15 mouse cellular contexts compared by ENCODE assay signal in genomic region chr10:70080908-70081307, GRCm38 (mm10). TPM values are rescaled to one million over a fixed set of nuclear protein-coding genes. Genes with fewer than 3 reads are reported as not detected.
DNase-seq lines count a peak whose midpoint lies in the region; ATAC-seq and TF ChIP-seq lines count a peak whose summit lies in the region.
"Had no signal": no experiment of that assay in that cellular context is flagged by ENCODE, and none has a peak within 500 bp of the region (broad histone marks: within the 10 kb centered on the region; RNA-seq: fewer than 3 reads in every experiment).

No protein-coding gene starts in this region.

- peak; percentile 49 for DNase-seq in embryonic facial prominence, embryonic 14.5 days (ENCODE audit: low spot score)
- no peak for DNase-seq in embryonic facial prominence, embryonic 10.5 days (ENCODE audit: low spot score)
- no peak for DNase-seq in hindbrain, embryonic 14.5 days (ENCODE audit: low spot score)
- DNase-seq in lung, embryonic 14.5 days: peak; percentile 24
- DNase-seq in lung, postnatal 0 days (ENCODE audit: low spot score): no peak
- DNase-seq: cerebellum, adult 11 months; cerebellum, postnatal 36 days; right cerebral cortex, postnatal 25 days; thymus, postnatal 25 days had no signal

- no peak for ATAC-seq in embryonic facial prominence, embryonic 14.5 days (ENCODE audit: low read depth)
- no peak for ATAC-seq in hindbrain, embryonic 14.5 days (ENCODE audit: low FRiP score)
- no peak for ATAC-seq in hindbrain, embryonic 16.5 days
- ATAC-seq in lung, embryonic 14.5 days (ENCODE audit: insufficient read depth): no peak
- ATAC-seq in lung, postnatal 0 days: no peak
- ATAC-seq in stomach, embryonic 15.5 days (ENCODE audit: insufficient read depth, low FRiP score, low read depth): no peak
- no peak for ATAC-seq in forebrain, embryonic 15.5 days (replicated peaks)

- 64% methylated on average over 8 of the region's 8 CpGs for WGBS in embryonic facial prominence, embryonic 14.5 days
- 87% methylated on average over 8 of the region's 8 CpGs for WGBS in embryonic facial prominence, embryonic 10.5 days
- WGBS in hindbrain, embryonic 14.5 days: 42% methylated on average over 8 of the region's 8 CpGs
- 47% methylated on average over 8 of the region's 8 CpGs for WGBS in hindbrain, embryonic 16.5 days
- WGBS in lung, embryonic 14.5 days: 37% methylated on average over 8 of the region's 8 CpGs
- 37% methylated on average over 8 of the region's 8 CpGs for WGBS in lung, postnatal 0 days
- WGBS in stomach, embryonic 15.5 days: 38% methylated on average over 8 of the region's 8 CpGs
- WGBS in forebrain, embryonic 15.5 days: 61% methylated on average over 8 of the region's 8 CpGs

- H3K4me2 ChIP-seq in embryonic facial prominence, embryonic 14.5 days (ENCODE audit: low read depth, low read length): no peak overlapping the region
- no peak overlapping the region for H3K4me2 ChIP-seq in hindbrain, embryonic 14.5 days (replicated peaks)
- H3K4me2 ChIP-seq in hindbrain, embryonic 16.5 days (ENCODE audit: low read length): no peak overlapping the region
- H3K4me2 ChIP-seq in lung, embryonic 14.5 days: no peak overlapping the region; the same call in 1 of the 2 replicates
- no peak overlapping the region for H3K4me2 ChIP-seq in lung, postnatal 0 days (replicated peaks; ENCODE audit: low read depth, low read length)
- H3K4me2 ChIP-seq in stomach, embryonic 15.5 days: no peak overlapping the region
- H3K4me2 ChIP-seq in forebrain, embryonic 15.5 days (replicated peaks): no peak overlapping the region
- H3K4me2 ChIP-seq: embryonic facial prominence, embryonic 12.5 days had no signal

- TF ChIP-seq CTCF in lung, embryonic 14.5 days (IDR thresholded peaks at IDR 0.05; ENCODE audit: low read depth): no peak
- no peak for TF ChIP-seq CTCF in lung, postnatal 0 days (IDR thresholded peaks at IDR 0.05)

- H3K36me3 ChIP-seq in embryonic facial prominence, embryonic 14.5 days (ENCODE audit: control insufficient read depth, insufficient read depth, low read length): no peaks in the 10 kb centered on the region
- no peaks in the 10 kb centered on the region for H3K36me3 ChIP-seq in embryonic facial prominence, embryonic 10.5 days (replicated peaks)
- no peaks in the 10 kb centered on the region for H3K36me3 ChIP-seq in hindbrain, embryonic 14.5 days (replicated peaks; ENCODE audit: control insufficient read depth, insufficient read depth)
- H3K36me3 ChIP-seq in hindbrain, embryonic 16.5 days (ENCODE audit: control insufficient read depth, insufficient read depth, low read length): no peaks in the 10 kb centered on the region
- H3K36me3 ChIP-seq in lung, embryonic 14.5 days (ENCODE audit: insufficient read depth): no peaks in the 10 kb centered on the region
- no peaks in the 10 kb centered on the region for H3K36me3 ChIP-seq in lung, postnatal 0 days (ENCODE audit: insufficient read depth, low read length)
- H3K36me3 ChIP-seq in stomach, embryonic 15.5 days: no peaks in the 10 kb centered on the region
- no peaks in the 10 kb centered on the region for H3K36me3 ChIP-seq in forebrain, embryonic 15.5 days
- H3K36me3 ChIP-seq: embryonic facial prominence, embryonic 12.5 days; forebrain, embryonic 10.5 days had no signal

- no peak overlapping the region for H3K4me3 ChIP-seq in embryonic facial prominence, embryonic 14.5 days (ENCODE audit: low read depth, low read length)
- no peak overlapping the region for H3K4me3 ChIP-seq in embryonic facial prominence, embryonic 10.5 days
- H3K4me3 ChIP-seq in hindbrain, embryonic 14.5 days (replicated peaks; ENCODE audit: low read length): no peak overlapping the region
- H3K4me3 ChIP-seq in hindbrain, embryonic 16.5 days (ENCODE audit: low read length): no peak overlapping the region
- H3K4me3 ChIP-seq in lung, embryonic 14.5 days (ENCODE audit: low read depth, low read length): no peak overlapping the region
- no peak overlapping the region for H3K4me3 ChIP-seq in lung, postnatal 0 days (ENCODE audit: low read depth, low read length)
- H3K4me3 ChIP-seq in stomach, embryonic 15.5 days (replicated peaks): no peak overlapping the region
- H3K4me3 ChIP-seq in forebrain, embryonic 15.5 days: no peak overlapping the region
- H3K4me3 ChIP-seq: embryonic facial prominence, embryonic 12.5 days; forebrain, embryonic 10.5 days; left cerebral cortex, adult 2 months had no signal

- H3K9ac ChIP-seq in embryonic facial prominence, embryonic 14.5 days (ENCODE audit: low read depth, low read length): no peak overlapping the region
- no peak overlapping the region for H3K9ac ChIP-seq in hindbrain, embryonic 14.5 days
- H3K9ac ChIP-seq in hindbrain, embryonic 16.5 days (ENCODE audit: low read depth, low read length): no peak overlapping the region
- H3K9ac ChIP-seq in lung, embryonic 14.5 days: no peak overlapping the region
- H3K9ac ChIP-seq in lung, postnatal 0 days (replicated peaks; ENCODE audit: low read depth): no peak overlapping the region
- H3K9ac ChIP-seq in stomach, embryonic 15.5 days: no peak overlapping the region
- H3K9ac ChIP-seq in forebrain, embryonic 15.5 days (replicated peaks): no peak overlapping the region
- H3K9ac ChIP-seq: embryonic facial prominence, embryonic 12.5 days had no signal

- no peaks in the 10 kb centered on the region for H3K27me3 ChIP-seq in embryonic facial prominence, embryonic 14.5 days (replicated peaks; ENCODE audit: control insufficient read depth, insufficient read depth, low read length)
- no peaks in the 10 kb centered on the region for H3K27me3 ChIP-seq in embryonic facial prominence, embryonic 10.5 days (replicated peaks; ENCODE audit: low read depth, poor library complexity, severe bottlenecking)
- H3K27me3 ChIP-seq in hindbrain, embryonic 14.5 days (ENCODE audit: control insufficient read depth, insufficient read depth, low read length): no peaks in the 10 kb centered on the region
- no peaks in the 10 kb centered on the region for H3K27me3 ChIP-seq in hindbrain, embryonic 16.5 days (replicated peaks; ENCODE audit: control insufficient read depth, insufficient read depth, low read length)
- no peaks in the 10 kb centered on the region for H3K27me3 ChIP-seq in lung, embryonic 14.5 days (ENCODE audit: insufficient read depth, low read length)
- no peaks in the 10 kb centered on the region for H3K27me3 ChIP-seq in lung, postnatal 0 days (replicated peaks; ENCODE audit: insufficient read depth, low read length)
- H3K27me3 ChIP-seq in stomach, embryonic 15.5 days (replicated peaks): no peaks in the 10 kb centered on the region
- H3K27me3 ChIP-seq in forebrain, embryonic 15.5 days: no peaks in the 10 kb centered on the region
- H3K27me3 ChIP-seq: embryonic facial prominence, embryonic 12.5 days had no signal

- H3K27ac ChIP-seq in embryonic facial prominence, embryonic 14.5 days (replicated peaks; ENCODE audit: low read depth, low read length): peak overlapping the region; percentile 3; the same call in 1 of the 2 replicates
- no peak overlapping the region for H3K27ac ChIP-seq in embryonic facial prominence, embryonic 10.5 days (replicated peaks)
- peak overlapping the region; percentile 43; the same call in 1 of the 2 replicates for H3K27ac ChIP-seq in hindbrain, embryonic 14.5 days
- no peak overlapping the region for H3K27ac ChIP-seq in hindbrain, embryonic 16.5 days (ENCODE audit: low read depth, low read length)
- peak overlapping the region; percentile 26; the same call in 1 of the 2 replicates for H3K27ac ChIP-seq in lung, embryonic 14.5 days (ENCODE audit: low read depth)
- H3K27ac ChIP-seq in lung, postnatal 0 days (ENCODE audit: low read length): no peak overlapping the region
- H3K27ac ChIP-seq in stomach, embryonic 15.5 days: peak overlapping the region; percentile 44; the same call in 1 of the 2 replicates
- no peak overlapping the region for H3K27ac ChIP-seq in forebrain, embryonic 15.5 days (replicated peaks)
- H3K27ac ChIP-seq: embryonic facial prominence, embryonic 12.5 days; forebrain, embryonic 10.5 days; left cerebral cortex, adult 2 months had no signal

- no peaks in the 10 kb centered on the region for H3K9me3 ChIP-seq in embryonic facial prominence, embryonic 14.5 days (ENCODE audit: control insufficient read depth, low read length)
- H3K9me3 ChIP-seq in embryonic facial prominence, embryonic 10.5 days: no peaks in the 10 kb centered on the region
- no peaks in the 10 kb centered on the region for H3K9me3 ChIP-seq in hindbrain, embryonic 14.5 days (ENCODE audit: control insufficient read depth, low read length)
- no peaks in the 10 kb centered on the region for H3K9me3 ChIP-seq in hindbrain, embryonic 16.5 days (ENCODE audit: control insufficient read depth, low read length)
- no peaks in the 10 kb centered on the region for H3K9me3 ChIP-seq in lung, embryonic 14.5 days (ENCODE audit: low read depth, low read length)
- no peaks in the 10 kb centered on the region for H3K9me3 ChIP-seq in lung, postnatal 0 days (ENCODE audit: low read length)
- H3K9me3 ChIP-seq in stomach, embryonic 15.5 days: no peaks in the 10 kb centered on the region
- no peaks in the 10 kb centered on the region for H3K9me3 ChIP-seq in forebrain, embryonic 15.5 days
- H3K9me3 ChIP-seq: embryonic facial prominence, embryonic 12.5 days; forebrain, embryonic 10.5 days had no signal

- no peak for TF ChIP-seq EP300 in lung, postnatal 0 days (IDR thresholded peaks at IDR 0.05)

- no peaks in the 10 kb centered on the region; the same call in 1 of the 2 replicates for H3K4me1 ChIP-seq in embryonic facial prominence, embryonic 14.5 days (ENCODE audit: control insufficient read depth, insufficient read depth, low read length)
- peaks cover 14% of the 10 kb centered on the region for H3K4me1 ChIP-seq in embryonic facial prominence, embryonic 10.5 days
- H3K4me1 ChIP-seq in hindbrain, embryonic 14.5 days (replicated peaks; ENCODE audit: control insufficient read depth, insufficient read depth, low read length): peaks cover 10% of the 10 kb centered on the region; the same call in 1 of the 2 replicates
- H3K4me1 ChIP-seq in hindbrain, embryonic 16.5 days (ENCODE audit: control insufficient read depth, insufficient read depth, low read depth, low read length): peaks cover 9% of the 10 kb centered on the region
- peaks cover 10% of the 10 kb centered on the region; the same call in 1 of the 2 replicates for H3K4me1 ChIP-seq in lung, embryonic 14.5 days (ENCODE audit: insufficient read depth)
- H3K4me1 ChIP-seq in lung, postnatal 0 days (ENCODE audit: insufficient read depth, low read depth, low read length): no peaks in the 10 kb centered on the region
- H3K4me1 ChIP-seq in stomach, embryonic 15.5 days: no peaks in the 10 kb centered on the region
- H3K4me1 ChIP-seq in forebrain, embryonic 15.5 days: peaks cover 5% of the 10 kb centered on the region; the same call in 1 of the 2 replicates

RNA-seq across cellular contexts. Expression of gene Ccdc6, which starts 16.0 kb away (rescaled TPM):
- 19.7 and 20.4 TPM in 2 replicates for polyA plus RNA-seq in embryonic facial prominence, embryonic 14.5 days (2014; fragmentation: Nextera tagmentation; extraction: Ambion mirVana)
- 19.6 and 19.9 TPM in 2 replicates for polyA plus RNA-seq in embryonic facial prominence, embryonic 10.5 days (2016; fragmentation: Nextera tagmentation; extraction: Ambion mirVana)
- polyA plus RNA-seq in hindbrain, embryonic 14.5 days (2014; fragmentation: Nextera tagmentation; extraction: Ambion mirVana): 29.6 and 30.1 TPM in 2 replicates
- polyA plus RNA-seq in hindbrain, embryonic 16.5 days (2015; fragmentation: Nextera tagmentation; extraction: Ambion mirVana): 18.6 and 23.0 TPM in 2 replicates
- polyA plus RNA-seq in lung, embryonic 14.5 days (2014; fragmentation: Nextera tagmentation; extraction: Ambion mirVana): 21.9 TPM in 2 replicates
- polyA plus RNA-seq in lung, postnatal 0 days (2015; fragmentation: Nextera tagmentation; extraction: Ambion mirVana): 10.7 and 11.3 TPM in 2 replicates
- 13.7 and 15.9 TPM in 2 replicates for polyA plus RNA-seq in stomach, embryonic 15.5 days (2015; fragmentation: Nextera tagmentation; extraction: Ambion mirVana)
- polyA plus RNA-seq in forebrain, embryonic 15.5 days (2015; fragmentation: Nextera tagmentation; extraction: Ambion mirVana): 16.7 and 17.5 TPM in 2 replicates

Comparison
In these comparisons a context has a peak if more than half of its experiments do, and no peak if none do; other contexts are left out.
1. DNase-seq: peak in embryonic facial prominence, embryonic 14.5 days (single experiment) and lung, embryonic 14.5 days (single experiment); none in embryonic facial prominence, embryonic 10.5 days (single experiment), hindbrain, embryonic 14.5 days (single experiment) and lung, postnatal 0 days (single experiment).
2. H3K27ac ChIP-seq: peak in embryonic facial prominence, embryonic 14.5 days (single experiment), hindbrain, embryonic 14.5 days (single experiment), lung, embryonic 14.5 days (single experiment) and stomach, embryonic 15.5 days (single experiment); none in embryonic facial prominence, embryonic 10.5 days (single experiment), hindbrain, embryonic 16.5 days (single experiment), lung, postnatal 0 days (single experiment) and forebrain, embryonic 15.5 days (single experiment).